Mouse (Mus musculus): ENCODE results near the gene Trim27.
A peak's percentile ranks its signal among the peaks of the same experiment; 100 is the strongest.

Gene Trim27

DNA sequence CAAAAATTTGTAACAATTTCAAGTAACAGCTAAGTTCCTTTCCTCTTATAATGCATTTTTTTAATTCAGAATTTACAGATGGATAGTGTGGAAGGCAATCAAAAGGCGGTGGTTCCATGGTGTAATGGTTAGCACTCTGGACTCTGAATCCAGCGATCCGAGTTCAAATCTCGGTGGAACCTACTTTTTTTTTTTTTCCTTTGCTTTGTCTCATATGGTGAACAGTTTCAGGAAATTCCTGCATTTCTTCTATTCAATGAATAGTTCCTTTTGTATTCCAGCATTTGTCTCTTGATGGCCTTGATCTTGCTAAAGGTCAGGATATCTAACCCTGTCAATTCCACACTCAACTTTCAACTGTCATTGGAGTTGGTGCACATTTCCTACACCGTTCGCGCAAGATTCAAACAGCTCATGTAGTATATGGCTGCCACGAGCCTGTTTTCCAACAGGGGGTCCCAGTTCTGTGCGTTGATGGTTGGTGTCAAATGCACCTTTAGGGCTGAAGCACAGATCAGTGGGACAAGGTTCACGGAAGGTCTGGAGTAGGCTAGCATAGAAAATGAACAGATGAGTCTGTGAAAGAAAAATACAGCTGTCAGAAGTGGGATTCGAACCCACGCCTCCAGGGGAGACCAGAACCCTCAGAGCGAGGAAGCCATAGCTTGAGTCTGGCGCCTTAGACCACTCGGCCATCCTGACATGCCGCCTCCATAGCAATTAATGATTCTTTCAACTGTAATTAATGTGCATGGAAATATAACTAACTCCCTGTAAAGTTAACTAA is 6.8 kb upstream of the Trim27 start:
- peak; percentile 62 to 73 for DNase-seq (ENCODE audit: low spot score in 2 of 2)

DNA sequence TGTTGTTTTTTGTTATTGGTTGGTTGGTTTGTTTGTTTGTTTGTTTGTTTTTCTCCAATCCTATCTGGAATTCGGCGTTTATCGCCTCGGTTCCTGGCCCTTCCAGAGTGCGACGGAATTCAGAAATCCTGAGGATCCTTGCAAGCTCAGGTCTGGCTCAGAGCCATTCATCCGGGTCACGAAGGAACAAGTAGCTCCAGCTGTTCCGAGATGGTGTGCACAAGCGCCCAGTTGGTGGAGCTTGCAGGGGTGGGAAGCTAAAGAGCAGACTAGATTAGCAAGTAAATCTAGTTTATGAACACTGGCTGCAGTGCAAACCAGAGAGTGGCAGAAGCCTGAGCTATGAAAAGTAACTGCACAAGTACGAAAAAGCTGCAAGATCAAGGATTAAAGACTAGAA is 6.2 kb upstream of the Trim27 start:
- no peak for DNase-seq (ENCODE audit: low spot score in 2 of 2)

DNA sequence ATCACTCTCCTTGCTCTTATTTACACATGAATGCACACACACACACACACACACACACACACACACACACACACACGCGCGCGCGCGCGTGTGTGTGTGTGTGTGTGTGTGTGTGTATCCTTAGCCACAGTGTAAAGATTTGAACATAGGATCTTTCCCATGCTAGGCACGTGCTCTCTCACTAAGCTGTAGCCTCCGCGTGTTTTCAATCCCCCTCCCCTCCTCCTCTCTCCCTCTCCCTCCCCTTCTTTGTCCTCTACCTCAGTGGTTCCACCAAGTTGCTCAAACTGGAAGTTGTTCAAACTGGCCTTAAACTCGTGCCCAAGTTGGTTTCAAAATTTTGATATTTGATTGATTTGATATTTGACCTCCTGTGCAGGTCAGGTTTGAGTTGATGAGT is 2.5 kb upstream of the Trim27 start:
- DNase-seq (ENCODE audit: low spot score in 2 of 2) = no peak

DNA sequence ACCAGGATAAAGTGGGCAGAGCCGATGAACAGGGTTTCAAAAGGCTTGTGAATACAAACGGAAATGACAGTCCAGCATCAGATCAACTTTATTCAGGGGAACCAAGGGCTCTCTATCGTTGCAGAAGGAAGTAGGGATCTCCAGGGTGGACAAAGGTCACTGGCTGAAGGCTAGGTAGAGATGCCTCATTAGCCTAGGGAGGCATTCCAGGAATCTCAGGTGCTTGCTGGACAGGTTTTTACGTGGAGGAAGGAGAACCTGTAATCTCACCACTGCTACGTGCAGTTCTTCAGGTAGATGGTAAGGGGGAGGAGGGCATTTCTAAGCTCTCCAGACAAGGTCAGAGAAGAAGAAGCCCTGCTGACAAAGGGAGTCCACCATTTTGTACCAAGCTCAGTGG is 1.6 kb upstream of the Trim27 start:
- DNase-seq (ENCODE audit: low spot score in 2 of 2) = no peak

DNA sequence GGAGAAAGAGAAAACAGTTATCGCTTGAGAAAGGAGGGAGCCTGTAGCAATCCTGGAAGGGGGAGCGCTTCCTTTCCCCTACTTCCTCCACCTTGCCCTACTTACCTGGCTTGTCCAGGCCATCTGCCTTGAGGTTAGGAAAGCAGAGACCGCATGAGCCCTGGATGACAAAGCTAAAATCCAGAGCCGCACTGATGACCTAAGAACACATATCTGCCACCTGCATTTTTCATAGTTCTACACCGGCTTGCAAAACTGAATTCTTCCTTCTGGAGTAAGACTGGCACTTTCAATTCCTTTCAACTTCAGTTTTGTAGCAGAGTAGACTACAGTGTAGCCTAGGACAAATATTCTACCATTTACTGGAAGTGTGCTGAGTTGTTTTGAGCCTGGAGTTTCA is 881 bp upstream of the Trim27 start:
- DNase-seq (ENCODE audit: low spot score in 2 of 2) = no peak

DNA sequence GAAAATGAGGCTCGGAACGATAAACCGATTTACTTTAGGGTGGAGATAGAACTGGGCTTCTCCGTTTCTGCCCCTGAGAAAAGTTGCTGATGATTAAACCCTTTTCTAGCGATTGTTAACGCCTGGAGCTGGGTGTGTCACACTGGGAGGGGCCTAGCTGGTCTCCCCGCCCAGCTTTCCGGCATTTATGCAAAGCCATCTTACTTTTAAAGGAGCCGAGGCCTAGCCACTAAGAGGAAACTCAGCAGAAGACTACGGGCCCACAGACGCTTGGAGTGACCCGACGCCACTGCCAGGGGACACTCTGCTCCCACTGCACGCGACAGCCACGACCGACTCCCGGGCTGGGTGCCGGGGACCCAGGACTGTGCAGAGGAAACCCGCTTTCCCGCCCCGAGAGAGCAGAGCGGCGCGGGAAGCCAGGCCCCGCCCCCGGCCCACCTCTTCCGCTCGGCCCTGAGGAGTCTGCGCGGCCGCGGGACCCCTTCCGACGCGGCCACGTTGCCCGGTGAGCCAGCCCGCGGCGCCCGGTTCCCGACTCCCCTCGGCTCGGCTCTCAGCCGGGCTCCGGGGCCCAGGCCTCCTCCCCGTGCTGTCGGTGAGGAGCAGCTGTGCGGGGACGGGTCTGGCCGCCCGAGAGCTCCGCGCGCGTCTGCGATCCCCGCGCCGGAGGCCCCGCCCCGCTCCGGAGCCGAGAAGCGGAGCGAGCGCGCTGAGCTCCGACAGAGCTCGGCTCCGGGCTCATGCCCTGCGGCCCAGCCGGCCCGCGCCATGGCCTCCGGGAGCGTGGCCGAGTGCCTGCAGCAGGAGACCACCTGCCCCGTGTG is 692 bp downstream of the Trim27 start:
- peak; percentile 83 to 89 for DNase-seq (ENCODE audit: low spot score in 2 of 2)

DNA sequence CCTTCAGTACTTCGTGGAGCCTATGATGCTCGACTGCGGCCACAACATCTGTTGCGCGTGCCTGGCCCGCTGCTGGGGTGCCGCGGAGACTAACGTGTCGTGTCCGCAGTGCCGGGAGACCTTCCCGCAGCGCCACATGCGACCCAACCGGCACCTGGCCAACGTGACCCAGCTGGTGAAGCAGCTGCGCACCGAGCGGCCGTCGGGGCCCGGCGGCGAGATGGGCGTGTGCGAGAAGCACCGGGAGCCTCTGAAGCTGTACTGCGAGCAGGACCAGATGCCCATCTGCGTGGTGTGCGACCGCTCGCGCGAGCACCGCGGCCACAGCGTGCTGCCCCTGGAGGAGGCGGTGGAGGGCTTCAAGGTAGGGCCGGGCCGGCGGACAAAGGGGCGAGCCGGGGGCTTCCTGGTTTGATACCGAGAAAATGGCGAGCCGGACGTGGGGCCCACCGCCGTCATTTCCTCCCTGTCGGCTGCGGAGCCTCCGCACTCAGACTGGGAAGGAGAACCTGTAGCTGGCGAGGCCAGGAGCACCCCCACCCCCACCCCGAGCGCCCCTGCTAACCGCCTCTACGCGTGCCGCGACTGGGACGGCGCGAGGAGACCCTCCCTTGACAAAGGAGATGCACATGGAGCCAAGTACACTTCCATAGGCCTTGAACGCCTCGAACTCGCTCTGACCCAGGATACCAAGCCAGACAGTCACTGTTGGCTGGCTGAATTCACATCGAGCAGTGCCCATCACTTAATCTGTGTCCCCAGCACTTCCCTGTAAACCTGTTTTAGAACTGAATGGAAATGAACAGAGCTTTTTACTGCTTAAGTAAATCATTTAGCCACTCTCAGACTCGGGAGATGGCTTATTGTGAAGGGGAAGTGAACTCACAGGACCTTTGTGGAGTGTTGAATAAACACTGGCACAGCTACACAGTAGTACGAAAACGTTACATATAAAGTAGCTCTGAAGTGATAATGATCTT is 1.6 kb downstream of the Trim27 start:
- DNase-seq (ENCODE audit: low spot score in 2 of 2) = peak; percentile 65 to 71

DNA sequence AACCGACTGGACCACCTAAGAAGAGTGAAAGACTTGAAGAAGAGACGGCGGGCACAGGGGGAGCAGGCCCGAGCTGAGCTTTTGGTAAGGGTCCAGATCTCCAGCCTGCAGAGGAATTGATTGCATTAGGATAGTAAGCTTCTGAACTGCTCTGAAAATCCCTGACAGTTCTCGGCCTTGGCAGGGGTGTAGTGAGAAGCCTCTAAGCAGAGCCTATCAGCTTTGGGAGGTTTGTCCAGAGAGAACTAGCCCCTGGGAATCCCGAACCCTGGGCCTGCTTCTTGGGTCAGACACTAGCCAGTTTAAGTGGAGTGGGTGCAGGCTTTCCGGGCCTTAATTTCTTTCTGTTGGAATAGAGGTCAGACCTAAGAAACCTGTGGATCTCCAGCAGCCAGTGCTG is 2.8 kb downstream of the Trim27 start:
- DNase-seq (ENCODE audit: low spot score in 2 of 2) = no peak

DNA sequence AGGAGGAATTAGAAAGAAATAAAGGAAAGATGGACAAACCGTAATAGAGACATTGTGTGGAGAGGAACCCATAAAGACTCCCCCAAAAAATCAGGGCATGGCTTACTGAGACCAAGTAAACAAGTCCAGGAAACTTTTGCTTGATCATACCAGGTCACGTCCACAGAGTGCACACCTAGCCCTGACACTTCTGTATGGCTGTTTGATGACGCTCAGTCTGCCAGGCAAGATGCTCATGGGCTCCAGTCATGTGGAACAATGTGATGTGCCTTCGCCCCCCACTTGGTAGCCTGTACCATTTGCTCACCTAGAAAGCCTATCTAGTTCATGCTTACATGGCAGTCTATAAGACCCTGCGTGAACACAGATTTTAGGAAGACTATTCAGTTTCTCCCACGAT is 3.8 kb downstream of the Trim27 start:
- DNase-seq (ENCODE audit: low spot score in 2 of 2) = no peak

DNA sequence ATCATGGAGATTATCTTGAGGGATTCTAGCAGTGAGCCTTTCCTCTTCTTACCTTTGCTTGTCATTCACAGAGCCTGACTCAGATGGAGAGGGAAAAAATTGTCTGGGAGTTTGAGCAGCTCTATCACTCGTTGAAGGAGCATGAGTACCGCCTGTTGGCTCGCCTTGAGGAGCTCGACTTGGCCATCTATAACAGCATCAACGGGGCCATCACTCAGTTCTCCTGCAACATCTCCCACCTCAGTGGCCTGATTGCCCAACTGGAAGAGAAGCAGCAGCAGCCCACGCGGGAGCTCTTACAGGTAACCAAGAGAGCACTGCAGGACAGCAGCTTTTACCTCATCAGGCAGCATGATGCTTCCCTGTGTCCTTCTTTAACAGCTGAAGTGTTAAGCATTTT is 4.4 kb downstream of the Trim27 start:
- DNase-seq (ENCODE audit: low spot score in 2 of 2) = no peak

DNA sequence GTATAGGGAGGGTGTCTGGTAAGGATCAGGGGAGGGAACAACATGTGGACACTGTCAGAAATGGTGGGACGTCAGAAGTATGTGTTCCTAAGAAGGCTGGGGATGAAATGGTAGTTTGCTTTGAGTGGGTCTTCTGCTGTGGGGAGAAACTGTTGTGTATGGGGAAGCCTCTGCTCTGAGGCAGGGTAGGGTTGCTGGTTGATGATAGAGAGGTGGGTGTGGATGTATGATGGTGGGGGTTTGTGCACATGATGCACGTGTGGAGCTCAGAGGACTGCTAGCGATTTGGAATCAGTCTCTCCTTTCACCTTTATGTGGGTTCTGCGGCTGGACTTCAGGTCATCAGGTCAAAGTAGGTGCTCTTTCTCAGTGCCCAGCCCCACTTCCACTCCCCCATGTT is 6.3 kb downstream of the Trim27 start:
- DNase-seq (ENCODE audit: low spot score in 2 of 2) = no peak

DNA sequence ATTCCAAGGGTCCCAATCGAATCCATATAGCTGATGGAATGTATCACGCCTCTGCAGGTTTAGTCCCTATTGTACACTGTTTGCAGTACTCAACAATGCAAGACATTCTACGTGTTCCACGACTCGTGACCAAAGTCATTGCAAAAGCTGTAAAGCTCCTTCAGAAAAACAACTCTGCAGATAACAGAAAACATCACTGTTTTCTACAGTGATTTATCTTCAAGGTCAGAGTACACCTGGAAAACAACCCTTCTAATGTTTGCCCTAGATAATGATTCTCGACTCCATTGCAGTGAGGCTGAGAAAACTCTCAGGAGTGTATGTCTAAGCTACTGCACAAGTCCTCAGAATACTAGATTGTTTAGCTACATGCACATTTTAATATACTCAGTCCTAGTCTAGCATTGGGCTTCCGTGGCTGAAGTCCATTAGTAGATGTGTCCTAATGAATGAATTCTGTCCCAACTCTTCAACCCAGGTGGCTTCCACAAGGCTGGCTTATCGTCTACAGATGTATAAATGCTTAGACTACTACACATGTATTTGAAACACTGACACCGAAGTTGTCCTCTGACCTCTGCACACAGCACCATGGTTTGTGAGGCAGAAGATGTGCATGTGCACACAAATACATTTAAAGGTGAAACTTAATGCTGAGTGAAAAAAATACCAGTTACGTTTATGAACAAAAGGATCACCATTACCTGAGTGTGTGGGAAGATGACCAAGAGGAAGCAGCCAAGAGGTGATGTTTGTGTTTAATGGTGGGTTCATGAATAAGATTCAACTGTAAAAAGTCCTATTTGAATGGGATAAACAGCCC is 16.4 kb downstream of the Trim27 start:
- no peak for DNase-seq (ENCODE audit: low spot score in 2 of 2)

DNA sequence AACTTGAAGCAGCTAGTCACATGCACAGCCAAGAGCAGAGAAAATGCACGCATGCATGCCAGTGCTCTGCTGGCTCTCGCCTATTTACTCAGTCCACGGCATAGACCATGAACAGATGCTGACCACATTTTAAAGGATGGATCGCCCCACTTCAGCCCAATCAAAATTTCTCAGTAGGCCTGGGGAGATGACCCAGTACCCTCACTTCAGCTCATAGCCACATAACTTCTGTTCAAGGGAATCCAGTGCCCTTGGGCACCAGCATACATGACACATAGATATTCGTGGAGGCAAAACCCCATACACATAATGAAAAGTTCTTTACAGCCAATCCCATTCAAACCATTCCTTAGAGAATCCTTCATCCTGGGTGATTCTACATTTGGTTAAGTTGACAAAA is 18.5 kb downstream of the Trim27 start:
- DNase-seq (ENCODE audit: low spot score in 2 of 2) = no peak

DNA sequence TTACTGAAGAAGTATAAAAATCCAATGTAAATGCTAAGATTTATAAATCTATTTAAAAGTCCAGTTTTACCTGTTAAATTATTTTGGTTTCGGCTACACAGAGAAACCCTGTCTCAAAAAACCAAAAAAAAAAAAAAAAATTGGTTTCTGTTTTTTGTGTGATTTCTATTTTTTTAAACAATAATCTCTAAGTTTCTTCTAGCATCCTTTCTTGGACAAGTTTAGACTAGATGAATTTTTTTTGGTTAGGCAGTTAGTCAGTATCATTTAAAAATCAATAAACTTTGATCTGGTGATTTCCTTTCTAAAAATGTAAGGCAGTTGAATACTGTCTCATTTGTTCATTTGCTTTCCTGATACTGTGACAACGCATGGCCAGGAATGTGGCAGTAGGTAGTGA is 19.1 kb downstream of the Trim27 start:
- no peak for DNase-seq (ENCODE audit: low spot score in 2 of 2)

DNA sequence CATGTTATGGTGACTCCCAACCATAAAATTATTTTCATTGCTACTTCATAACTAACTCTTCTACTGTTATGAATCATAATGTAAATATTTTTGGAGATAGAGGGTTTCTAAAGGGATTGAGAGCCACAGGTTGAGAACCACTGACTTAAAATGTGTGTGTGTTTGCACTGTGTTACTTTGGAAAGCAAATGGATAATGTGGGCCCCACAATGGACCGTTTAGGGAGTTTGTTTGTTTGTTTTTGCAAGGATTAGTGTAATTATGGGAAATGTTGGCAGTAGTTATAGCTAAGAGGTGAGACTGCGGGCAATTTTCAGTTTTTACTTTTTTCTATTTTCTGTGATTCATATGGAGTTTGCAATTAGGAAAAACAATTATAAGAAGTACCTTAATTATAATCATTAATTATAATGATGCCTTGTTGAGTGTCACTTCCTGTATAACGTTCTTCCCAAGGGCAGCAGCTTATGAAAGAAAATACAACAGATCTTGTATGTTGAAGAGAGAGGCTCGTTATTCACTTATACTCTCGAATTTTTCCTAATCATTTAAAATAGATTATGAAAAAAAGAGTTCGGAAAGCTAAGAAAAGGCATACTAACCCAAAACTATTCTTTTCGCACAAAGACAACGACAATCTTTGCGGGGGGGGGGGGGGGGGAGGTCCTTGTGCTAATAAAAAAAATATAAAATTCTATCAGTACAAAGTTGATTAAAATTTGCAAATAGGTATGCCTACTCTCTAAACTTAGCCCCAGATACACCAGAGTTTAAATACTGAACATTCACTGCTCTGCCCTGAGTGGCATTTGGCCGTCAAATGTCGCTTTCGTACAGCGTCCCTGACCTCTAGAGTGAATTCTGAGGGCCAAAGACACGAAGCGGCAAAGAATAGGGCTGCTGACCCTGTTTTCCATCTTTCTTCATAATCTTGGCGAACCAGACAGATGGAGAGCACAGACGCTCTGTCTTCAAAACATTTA is 20.1 kb downstream of the Trim27 start:
- DNase-seq (ENCODE audit: low spot score in 2 of 2) = no peak

DNA sequence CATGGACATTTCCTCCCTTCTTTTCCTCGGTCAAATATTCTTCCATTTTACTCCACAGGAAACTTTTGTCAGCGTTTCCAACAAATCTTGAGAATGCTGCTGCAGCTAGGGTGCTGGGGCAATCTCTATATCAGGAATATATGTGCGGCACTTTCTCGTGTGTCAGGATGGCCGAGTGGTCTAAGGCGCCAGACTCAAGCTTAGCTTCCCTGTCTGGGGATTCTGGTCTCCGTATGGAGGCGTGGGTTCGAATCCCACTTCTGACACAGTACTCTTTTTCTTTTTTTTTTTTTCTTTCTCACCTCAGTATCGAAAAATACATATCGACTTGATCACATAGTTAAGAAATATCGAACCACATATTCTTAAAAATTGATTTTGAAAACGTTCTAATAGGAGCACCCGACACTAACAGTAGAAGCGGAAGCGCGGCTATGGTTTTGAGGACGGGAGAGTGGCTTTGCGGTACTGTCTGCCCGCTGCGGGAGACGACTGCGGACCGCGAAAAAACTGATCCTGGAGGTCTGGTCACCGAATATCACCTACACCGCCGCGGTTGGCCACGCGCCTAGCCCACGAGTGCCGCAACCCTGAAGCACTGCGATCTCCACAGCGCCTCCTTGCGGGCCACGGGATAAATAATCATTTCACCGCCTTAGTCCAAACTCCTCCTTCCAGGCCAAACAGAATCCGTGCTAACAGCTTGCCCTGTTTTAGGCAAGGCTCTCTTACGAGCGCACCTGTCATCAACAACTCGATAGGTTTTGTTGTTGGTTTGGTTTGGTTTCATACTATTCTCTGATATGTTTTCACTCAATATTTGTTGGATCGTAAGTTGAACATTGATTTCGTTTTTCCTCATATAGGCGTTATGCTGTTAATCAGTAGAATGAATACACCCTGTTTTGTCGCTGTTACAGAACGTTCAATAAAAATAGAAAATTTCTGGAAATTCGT is 21.1 kb downstream of the Trim27 start:
- DNase-seq (ENCODE audit: low spot score in 2 of 2) = peak; percentile 88 to 91

DNA sequence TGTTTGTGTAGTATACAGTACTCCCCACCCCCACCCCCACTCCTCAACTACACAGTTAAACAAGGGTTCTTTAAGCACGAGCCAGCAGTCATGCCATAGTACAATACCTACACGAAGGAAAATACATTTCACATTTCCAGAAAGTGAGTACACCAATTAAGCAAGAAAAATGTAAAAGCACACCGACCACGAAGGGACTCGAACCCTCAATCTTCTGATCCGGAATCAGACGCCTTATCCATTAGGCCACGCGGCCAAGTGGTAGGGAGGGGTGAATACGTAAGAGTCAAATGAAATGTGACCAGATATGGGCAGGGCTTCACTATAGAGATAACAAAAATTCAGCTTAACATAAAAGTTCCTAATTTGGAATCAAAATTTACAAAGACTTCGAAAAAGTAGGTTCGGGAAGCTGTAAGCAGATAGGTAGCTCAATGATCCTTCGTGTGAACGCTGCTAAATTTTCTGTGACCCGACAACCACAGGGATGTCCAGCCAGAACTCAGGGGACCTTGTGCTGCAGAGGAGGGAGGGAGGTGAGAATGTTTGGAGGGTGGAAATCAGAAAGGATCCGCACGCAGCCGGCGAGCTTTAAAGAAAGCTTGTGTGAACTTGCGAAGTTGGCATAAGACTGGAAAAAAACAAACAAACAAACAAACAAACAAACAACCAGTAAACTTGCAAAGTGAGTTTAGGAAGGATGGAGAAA is 36.2 kb downstream of the Trim27 start:
- DNase-seq (ENCODE audit: low spot score in 2 of 2) = peak; percentile 35 to 41

DNA sequence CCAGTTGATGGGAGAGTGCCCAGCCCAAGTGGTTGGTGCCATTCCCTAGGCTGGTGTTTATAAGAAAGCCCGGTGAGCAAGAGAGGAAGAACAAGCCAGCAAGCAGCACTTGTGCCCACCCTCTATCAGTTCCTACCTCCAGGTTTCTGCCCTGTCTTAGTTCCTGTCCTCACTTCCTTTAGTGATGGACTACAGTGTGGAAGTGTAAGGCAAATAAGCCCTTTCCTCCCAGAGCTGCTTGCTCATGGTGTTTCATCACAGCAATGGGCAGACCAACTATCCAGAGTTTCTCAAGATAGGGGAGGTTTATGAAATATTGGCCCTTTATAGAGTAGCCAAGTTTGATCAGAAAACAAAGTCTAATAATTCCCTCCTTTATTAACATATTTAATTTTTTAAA is 37.5 kb downstream of the Trim27 start:
- DNase-seq (ENCODE audit: low spot score in 2 of 2) = no peak

Data from natural killer cell, adult 2 months (primary cell).